Mouse (Mus musculus) limb, embryonic 11.5 days (tissue): Measurements from ENCODE around the gene Casc1. TPM values are rescaled to one million over a fixed set of nuclear protein-coding genes. Genes with fewer than 3 reads are reported as not detected.
A peak's percentile ranks its signal among the peaks of the same experiment; 100 is the strongest.

Experiments
- ATAC-seq: fragments of 200-750 bp; cut with Nextera tagmentation; 2 replicates; pipeline ENCODE4 v1.8.0; 2017; ENCODE audit warnings: low read depth; ENCODE audit not compliant: insufficient number of reproducible peaks, low FRiP score, low TSS enrichment
- DNase-seq: peaks from one replicate; pipeline ENCODE4 v3.0.0-alpha.2; 2015; ENCODE audit warnings: low spot score
- H3K27ac ChIP-seq: fragments of 300-500 bp; sonication (generic); replicated peaks from 2 replicates; pipeline ENCODE4 v1.5.1; 2014; ENCODE audit warnings: low read depth, mild to moderate bottlenecking, low read length
- H3K27me3 ChIP-seq: fragments of 300-500 bp; sonication (generic); 2 replicates; pipeline ENCODE4 v1.6.1; 2014; ENCODE audit warnings: mild to moderate bottlenecking, low read length, mixed read lengths; ENCODE audit not compliant: control insufficient read depth, insufficient read depth
- H3K36me3 ChIP-seq: fragments of 300-500 bp; sonication (generic); 2 replicates; pipeline ENCODE4 v1.6.1; 2014; ENCODE audit warnings: mild to moderate bottlenecking, low read length, moderate library complexity, mixed read lengths; ENCODE audit not compliant: control insufficient read depth, insufficient read depth
- H3K4me1 ChIP-seq: fragments of 300-500 bp; sonication (generic); 2 replicates; pipeline ENCODE4 v1.6.1; 2014; ENCODE audit warnings: low read length, mixed read lengths; ENCODE audit not compliant: control insufficient read depth, insufficient read depth
- H3K4me2 ChIP-seq: fragments of 300-500 bp; sonication (generic); 2 replicates; pipeline ENCODE4 v1.6.1; 2014; ENCODE audit warnings: low read depth, mild to moderate bottlenecking, moderate library complexity; ENCODE audit not compliant: severe bottlenecking
- H3K4me3 ChIP-seq: fragments of 300-500 bp; sonication (generic); 2 replicates; pipeline ENCODE4 v1.5.1; 2014; ENCODE audit warnings: low read depth, low read length
- H3K9ac ChIP-seq: fragments of 300-500 bp; sonication (generic); 2 replicates; pipeline ENCODE4 v1.6.1; 2014; ENCODE audit warnings: mild to moderate bottlenecking, low read length
- H3K9me3 ChIP-seq: fragments of 300-500 bp; sonication (generic); 2 replicates; pipeline ENCODE4 v1.6.1; 2016; ENCODE audit warnings: low read length; ENCODE audit not compliant: control insufficient read depth
- WGBS: fragments of 180-500 bp; shearing (Covaris S2); extraction: QIAGEN DNeasy Blood & Tissue Kit; methylation state at CpG from one replicate; pipeline ENCODE4 v1.1.7; 2014; 5-methylcytosine and 5-hydroxymethylcytosine counted together
- polyA plus RNA-seq: library from polyadenylated mRNA; unstranded; fragments of >200 nt; fragmentation: Nextera tagmentation; extraction: Ambion mirVana; gene quantifications from 2 replicates; pipeline ENCODE4 v1.2.1, GENCODE M21; 2014

Casc1 gene
- polyA plus RNA-seq, 1 experiment from 2014 or later = 0.39 TPM

GRCm38 (mm10) chr6:145211376-145212305 lies 836 bp upstream of the Casc1 start:
- peak overlapping the region; percentile 95 for H3K27ac ChIP-seq
- peak overlapping the region; percentile 63 for H3K4me2 ChIP-seq
- 4% methylated on average over 21 of the region's 21 CpGs for WGBS

GRCm38 (mm10) chr6:145210056-145210680 lies 637 bp downstream of the Casc1 start:
- H3K4me2 ChIP-seq = peak overlapping the region; percentile 43
- H3K27me3 ChIP-seq = no peaks in the 10 kb centered on the region
- H3K4me3 ChIP-seq = peak overlapping the region; percentile 18; the same call in 1 of the 2 replicates
- 44% methylated on average over 8 of the region's 8 CpGs for WGBS
- ATAC-seq (no peak), DNase-seq (no peak)
- no peak overlapping the region for H3K9ac ChIP-seq
- H3K36me3 ChIP-seq = no peaks in the 10 kb centered on the region
- H3K27ac ChIP-seq = no peak overlapping the region
- H3K9me3 ChIP-seq = no peaks in the 10 kb centered on the region
- H3K4me1 ChIP-seq = no peaks in the 10 kb centered on the region; the same call in 1 of the 2 replicates

More at GRCm38 (mm10) chr6:145211376-145212305, 836 bp upstream of the Casc1 start:
- Histone ChIP-seq H3K4me1 (no peaks in the 10 kb centered on the region; the same call in 1 of the 2 replicates), H3K4me3 (peak overlapping the region; percentile 62), H3K36me3 (no peaks in the 10 kb centered on the region), H3K9me3 (no peaks in the 10 kb centered on the region), H3K27me3 (no peaks in the 10 kb centered on the region), H3K9ac (peak overlapping the region; percentile 88)
- no peak for DNase-seq
- ATAC-seq = peak; percentile 65

- H3K36me3 ChIP-seq = no peaks in the 10 kb centered on the region
- WGBS = 75% methylated on average over 10 of the region's 10 CpGs
Observed at GRCm38 (mm10) chr6:145205142-145205541, 5.7 kb downstream of the Casc1 start.

GRCm38 (mm10) chr6:145204440-145204839 lies 6.4 kb downstream of the Casc1 start:
- ATAC-seq (no peak), DNase-seq (peak; percentile 16)
- WGBS = 91% methylated on average over 6 of the region's 6 CpGs
- H3K36me3 ChIP-seq = no peaks in the 10 kb centered on the region
- H3K27ac ChIP-seq = no peak overlapping the region
- no peak overlapping the region for H3K4me2 ChIP-seq
- H3K4me1 ChIP-seq = no peaks in the 10 kb centered on the region
- H3K9ac ChIP-seq = no peak overlapping the region
- no peak overlapping the region for H3K4me3 ChIP-seq
- no peaks in the 10 kb centered on the region for H3K9me3 ChIP-seq
- H3K27me3 ChIP-seq = no peaks in the 10 kb centered on the region

More at GRCm38 (mm10) chr6:145205142-145205541, 5.7 kb downstream of the Casc1 start:
- no peaks in the 10 kb centered on the region for H3K9me3 ChIP-seq
- no peak overlapping the region for H3K9ac ChIP-seq
- no peak overlapping the region for H3K27ac ChIP-seq
- H3K4me3 ChIP-seq = no peak overlapping the region
- DNase-seq (peak; percentile 10), ATAC-seq (no peak)
- no peaks in the 10 kb centered on the region for H3K27me3 ChIP-seq
- no peak overlapping the region for H3K4me2 ChIP-seq
- H3K4me1 ChIP-seq = no peaks in the 10 kb centered on the region; the same call in 1 of the 2 replicates

GRCm38 (mm10) chr6:145202432-145203125 lies 8.2 kb downstream of the Casc1 start:
- Histone ChIP-seq H3K9me3 (no peaks in the 10 kb centered on the region), H3K4me1 (no peaks in the 10 kb centered on the region), H3K4me3 (no peak overlapping the region), H3K36me3 (no peaks in the 10 kb centered on the region), H3K27ac (no peak overlapping the region), H3K4me2 (no peak overlapping the region), H3K9ac (no peak overlapping the region), H3K27me3 (no peaks in the 10 kb centered on the region)
- DNase-seq (peak; percentile 4), ATAC-seq (no peak)
- 84% methylated on average over 13 of the region's 13 CpGs for WGBS

- H3K9me3 ChIP-seq = no peaks in the 10 kb centered on the region
- no peak for ATAC-seq
- no peaks in the 10 kb centered on the region for H3K4me1 ChIP-seq
- no peak overlapping the region for H3K9ac ChIP-seq
- no peak overlapping the region for H3K27ac ChIP-seq
- H3K4me2 ChIP-seq = no peak overlapping the region
- no peaks in the 10 kb centered on the region for H3K36me3 ChIP-seq
- H3K27me3 ChIP-seq = no peaks in the 10 kb centered on the region
- no peak overlapping the region for H3K4me3 ChIP-seq
- 91% methylated on average over 8 of the region's 8 CpGs for WGBS
- DNase-seq = no peak
Observed at GRCm38 (mm10) chr6:145197949-145198686, 12.7 kb downstream of the Casc1 start.

- Histone ChIP-seq H3K4me3 (no peak overlapping the region), H3K9ac (no peak overlapping the region), H3K36me3 (no peaks in the 10 kb centered on the region), H3K9me3 (no peaks in the 10 kb centered on the region), H3K27ac (no peak overlapping the region), H3K4me2 (no peak overlapping the region), H3K4me1 (no peaks in the 10 kb centered on the region), H3K27me3 (no peaks in the 10 kb centered on the region)
- DNase-seq (no peak), ATAC-seq (no peak)
- 80% methylated on average over 11 of the region's 11 CpGs for WGBS
Observed at GRCm38 (mm10) chr6:145193446-145193845, 17.4 kb downstream of the Casc1 start.
